Mouse (Mus musculus): ENCODE results near the gene Afm.
A peak's percentile ranks its signal among the peaks of the same experiment; 100 is the strongest.

Gene Afm

GRCm38 (mm10) chr5:90518356-90519100 lies at the start of gene Afm:
Afm (plus strand) TSS chr5:90518932.
- DNase-seq (ENCODE audit: low spot score in 2 of 2): no peak

DNA sequence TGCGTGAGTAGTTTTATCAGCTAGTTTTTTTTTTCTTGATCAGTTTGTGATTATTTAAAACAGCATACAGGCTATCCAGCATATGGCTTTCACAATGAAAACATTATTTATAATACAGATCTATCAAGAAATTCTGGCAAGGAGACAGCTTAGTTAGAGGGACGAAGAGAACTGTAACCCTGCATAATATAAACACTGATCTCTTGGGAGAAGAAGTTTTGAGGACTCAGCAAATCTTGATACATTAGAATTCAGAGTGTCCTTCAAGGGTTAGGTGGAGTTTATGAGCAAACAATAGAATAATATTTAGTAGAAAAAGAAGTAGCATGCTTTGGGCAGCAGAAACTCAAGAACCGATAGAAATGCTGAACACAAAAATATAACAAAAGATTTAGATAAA lies 47.9 kb upstream of the Afm start:
- DNase-seq (ENCODE audit: low spot score in 2 of 2): no peak

DNA sequence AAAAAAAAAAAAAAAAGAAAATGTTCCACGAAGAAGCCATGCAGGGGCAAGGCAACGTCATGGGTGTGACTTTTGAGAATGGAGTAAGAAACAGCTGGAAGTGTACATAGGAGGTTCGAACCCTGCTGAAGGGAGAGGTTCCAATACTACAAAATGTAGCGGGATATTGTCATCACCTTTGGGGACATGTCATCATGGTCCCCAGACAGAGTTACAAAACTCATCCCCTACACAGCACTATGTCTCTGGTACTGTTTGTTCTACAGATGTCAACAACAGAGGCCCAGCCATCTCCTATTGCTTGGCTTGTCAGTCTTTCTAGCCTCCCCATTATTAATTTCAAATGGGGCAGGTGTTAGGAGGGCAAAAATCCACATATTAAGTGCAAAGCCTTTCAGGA lies 44.8 kb upstream of the Afm start:
- no peak for DNase-seq (ENCODE audit: low spot score in 2 of 2)

- DNase-seq (ENCODE audit: low spot score in 2 of 2): no peak
Observed at GRCm38 (mm10) chr5:90474369-90474768, 44.4 kb upstream of the Afm start.

- no peak for DNase-seq (ENCODE audit: low spot score in 2 of 2)
Observed at GRCm38 (mm10) chr5:90476741-90477140, 42.0 kb upstream of the Afm start.

GRCm38 (mm10) chr5:90477308-90478140 lies 41.2 kb upstream of the Afm start:
- DNase-seq (ENCODE audit: low spot score in 2 of 2): no peak

GRCm38 (mm10) chr5:90478886-90479285 lies 39.8 kb upstream of the Afm start:
- DNase-seq (ENCODE audit: low spot score in 2 of 2): no peak

DNA sequence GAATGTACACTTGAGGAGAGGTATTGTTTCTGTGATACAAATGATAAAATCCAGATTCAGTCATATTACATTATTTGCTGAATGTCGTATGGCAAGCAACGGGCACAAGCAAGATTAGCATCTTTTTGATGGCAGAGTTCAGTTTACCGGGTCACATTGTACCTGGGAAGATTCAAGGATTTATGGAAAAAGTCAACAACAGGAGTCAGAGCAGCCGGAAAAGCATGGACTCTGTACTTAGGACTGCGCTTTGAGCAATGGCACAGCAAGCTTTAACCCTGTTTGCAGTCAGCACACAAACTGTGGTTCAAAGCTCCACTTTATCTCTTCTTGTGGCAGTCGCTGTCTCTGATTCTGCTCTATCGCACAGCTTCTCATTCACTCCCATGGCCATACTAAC lies 33.1 kb upstream of the Afm start:
- no peak for DNase-seq (ENCODE audit: low spot score in 2 of 2)

GRCm38 (mm10) chr5:90488323-90488722 lies 30.4 kb upstream of the Afm start:
- DNase-seq (ENCODE audit: low spot score in 2 of 2): no peak

GRCm38 (mm10) chr5:90490518-90490917 lies 28.2 kb upstream of the Afm start, which contains the start of gene Afp:
Afp (plus strand) TSS chr5:90490737.
- DNase-seq (ENCODE audit: low spot score in 2 of 2): no peak

DNA sequence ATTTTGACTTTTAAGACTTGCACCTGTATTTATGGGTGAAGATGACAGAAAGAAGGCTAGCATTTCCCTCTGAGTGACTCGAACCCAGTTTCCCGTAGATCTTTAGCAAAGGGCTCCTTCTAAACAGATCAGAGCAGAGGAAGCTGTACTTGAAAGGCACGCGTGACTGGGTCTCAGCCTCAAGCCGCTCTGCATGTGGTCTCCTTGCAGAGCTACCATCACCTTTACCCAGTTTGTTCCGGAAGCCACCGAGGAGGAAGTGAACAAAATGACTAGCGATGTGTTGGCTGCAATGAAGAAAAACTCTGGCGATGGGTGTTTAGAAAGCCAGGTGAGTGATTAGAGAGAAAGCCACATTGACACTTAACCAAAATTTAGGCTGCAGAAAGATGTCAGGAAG lies 26.3 kb upstream of the Afm start:
- DNase-seq (ENCODE audit: low spot score in 2 of 2): no peak

DNA sequence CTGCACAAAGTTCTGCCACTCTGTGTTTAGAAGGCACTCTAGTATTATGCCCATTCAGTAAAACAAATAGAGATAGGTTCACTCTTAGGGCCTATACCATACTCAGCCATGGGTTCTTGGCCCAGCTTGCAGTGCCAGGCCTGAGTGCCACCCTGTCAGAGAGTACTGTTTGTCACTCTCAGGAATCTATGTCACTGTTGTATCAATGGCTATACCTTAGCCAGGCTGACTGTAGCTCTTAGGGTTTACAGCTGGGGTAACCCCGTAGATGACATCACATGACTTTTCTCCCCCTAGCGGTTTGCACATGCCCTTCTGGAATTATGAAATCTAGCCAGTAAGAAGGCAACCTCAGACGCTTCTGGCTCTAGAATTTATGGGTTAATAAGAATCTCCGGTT lies 24.4 kb upstream of the Afm start:
- no peak for DNase-seq (ENCODE audit: low spot score in 2 of 2)

DNA sequence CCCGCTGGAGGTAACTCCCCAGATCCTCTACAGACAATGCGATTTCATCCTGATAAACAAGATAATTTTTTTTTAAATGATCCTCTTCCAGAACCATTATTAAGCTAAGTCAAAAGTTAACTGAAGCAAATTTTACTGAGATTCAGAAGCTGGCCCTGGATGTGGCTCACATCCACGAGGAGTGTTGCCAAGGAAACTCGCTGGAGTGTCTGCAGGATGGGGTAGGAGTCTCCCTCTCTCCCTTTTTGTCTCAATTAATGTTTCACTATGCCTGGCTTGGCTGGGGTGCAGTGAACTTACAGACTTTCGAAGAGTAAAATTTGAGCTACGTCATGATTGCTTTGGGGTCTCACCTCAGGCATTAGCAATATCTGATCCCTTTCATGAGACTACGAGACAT lies 19.2 kb upstream of the Afm start:
- peak in 1 of 2 experiments; percentile 40 for DNase-seq (ENCODE audit: low spot score in 2 of 2)

GRCm38 (mm10) chr5:90500714-90501113 lies 18.0 kb upstream of the Afm start:
- DNase-seq (ENCODE audit: low spot score in 2 of 2): peak; percentile 86 to 88

DNA sequence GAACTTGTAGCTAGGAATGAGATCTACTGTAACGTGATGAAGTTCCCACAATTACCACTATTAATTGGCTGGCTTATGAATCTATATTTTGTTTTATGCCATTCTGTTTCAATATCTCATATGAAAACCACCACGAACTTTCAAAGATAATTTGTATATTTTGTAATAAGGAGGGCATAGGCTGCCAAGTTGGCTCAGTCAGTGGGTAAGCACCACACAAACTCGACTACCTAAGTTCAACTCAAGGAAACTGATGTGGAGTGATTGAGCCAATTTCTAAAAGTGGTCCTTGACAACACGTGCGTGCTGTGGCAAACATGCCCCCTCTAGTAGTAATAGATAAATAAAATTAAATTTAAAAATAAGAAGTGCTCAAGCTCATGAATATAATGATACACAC lies 17.0 kb upstream of the Afm start:
- DNase-seq (ENCODE audit: low spot score in 2 of 2): no peak

DNA sequence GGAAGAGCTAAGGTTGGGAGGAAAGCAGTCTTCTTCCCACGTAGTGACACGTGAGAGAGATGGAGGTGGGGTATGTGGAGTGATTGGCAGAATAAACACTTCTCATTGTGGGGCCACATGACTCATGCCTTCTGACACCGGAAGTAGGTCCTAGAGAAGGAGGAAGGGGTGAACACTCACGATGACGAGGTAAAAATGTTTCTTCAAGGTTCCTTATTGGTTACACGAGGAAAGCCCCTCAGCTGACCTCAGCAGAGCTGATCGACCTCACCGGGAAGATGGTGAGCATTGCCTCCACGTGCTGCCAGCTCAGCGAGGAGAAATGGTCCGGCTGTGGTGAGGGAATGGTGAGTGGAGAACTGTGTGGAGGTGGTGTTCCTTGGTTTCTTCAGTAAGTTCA lies 14.0 kb upstream of the Afm start:
- DNase-seq (ENCODE audit: low spot score in 2 of 2): no peak

DNA sequence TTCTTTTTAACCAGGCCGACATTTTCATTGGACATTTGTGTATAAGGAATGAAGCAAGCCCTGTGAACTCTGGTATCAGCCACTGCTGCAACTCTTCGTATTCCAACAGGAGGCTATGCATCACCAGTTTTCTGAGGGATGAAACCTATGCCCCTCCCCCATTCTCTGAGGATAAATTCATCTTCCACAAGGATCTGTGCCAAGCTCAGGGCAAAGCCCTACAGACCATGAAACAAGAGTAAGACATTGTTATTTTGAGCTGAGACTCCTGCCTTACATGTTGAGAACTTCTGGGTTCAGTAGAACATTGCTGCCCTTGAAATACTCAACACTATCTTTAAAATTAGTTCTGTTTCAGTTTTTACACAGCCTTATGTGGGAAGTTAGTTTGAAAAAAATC lies 12.2 kb upstream of the Afm start:
- DNase-seq (ENCODE audit: low spot score in 2 of 2): no peak

DNA sequence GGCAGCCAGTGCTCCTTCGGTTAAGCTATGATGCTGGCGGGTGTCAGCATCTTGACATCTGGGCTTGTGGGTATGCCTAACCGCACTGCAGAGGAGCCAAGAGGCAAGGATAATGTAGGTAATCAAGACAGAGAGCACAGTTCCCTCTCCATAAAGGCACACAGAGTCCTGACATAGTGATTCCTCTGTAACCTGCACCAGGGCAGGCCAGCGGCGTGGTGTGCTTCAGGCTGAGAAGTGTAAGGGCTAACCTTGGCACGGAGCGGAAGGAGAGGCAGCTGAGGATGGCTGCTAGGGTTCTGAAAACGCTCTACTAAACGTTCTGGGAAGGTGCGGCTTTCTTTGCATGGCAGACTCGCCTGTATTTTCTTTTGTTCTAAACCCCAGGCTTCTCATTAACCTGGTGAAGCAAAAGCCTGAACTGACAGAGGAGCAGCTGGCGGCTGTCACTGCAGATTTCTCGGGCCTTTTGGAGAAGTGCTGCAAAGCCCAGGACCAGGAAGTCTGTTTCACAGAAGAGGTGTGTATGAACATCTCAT lies 11.3 kb upstream of the Afm start:
- no peak for DNase-seq (ENCODE audit: low spot score in 2 of 2)

DNA sequence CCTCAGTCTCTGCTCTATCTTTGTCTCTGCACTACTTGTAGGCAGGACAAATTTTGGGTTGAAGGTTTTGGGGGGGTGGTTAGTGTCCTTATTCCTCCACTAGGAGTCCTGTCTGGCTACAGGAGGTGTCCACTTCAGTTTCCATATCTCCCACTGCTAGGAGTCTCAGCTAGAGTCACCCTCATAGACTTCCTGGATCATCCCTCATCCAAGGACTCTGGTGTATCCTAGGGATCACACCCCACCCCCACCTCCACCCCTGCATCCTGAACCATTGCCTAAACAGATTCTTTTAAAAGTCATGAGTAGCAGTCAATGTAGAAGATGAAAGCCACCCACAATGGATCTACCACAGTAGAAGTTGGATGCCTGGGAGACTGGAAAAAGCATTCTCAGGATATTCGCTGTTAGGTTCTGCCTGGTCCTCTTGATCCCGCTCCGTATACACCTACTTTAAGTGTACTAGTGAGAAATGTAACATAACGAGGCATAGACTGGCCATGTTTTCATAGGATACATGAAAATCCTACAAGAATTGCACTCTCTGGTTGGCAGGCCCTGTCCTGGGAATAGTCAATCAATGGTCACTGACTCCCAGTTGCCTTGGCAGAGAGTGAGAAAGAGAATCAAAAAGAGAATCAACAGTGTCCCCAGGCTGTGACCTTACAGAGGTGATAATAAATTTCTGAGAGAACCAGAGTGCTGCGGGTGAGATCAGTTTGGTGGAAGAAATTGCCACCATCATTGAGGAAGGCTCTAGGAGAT lies 8.7 kb upstream of the Afm start:
- DNase-seq (ENCODE audit: low spot score in 2 of 2): no peak

- no peak for DNase-seq (ENCODE audit: low spot score in 2 of 2)
Observed at GRCm38 (mm10) chr5:90512288-90512955, 6.3 kb upstream of the Afm start.

- DNase-seq (ENCODE audit: low spot score in 2 of 2): no peak
Observed at GRCm38 (mm10) chr5:90515561-90515960, 3.2 kb upstream of the Afm start.

DNA sequence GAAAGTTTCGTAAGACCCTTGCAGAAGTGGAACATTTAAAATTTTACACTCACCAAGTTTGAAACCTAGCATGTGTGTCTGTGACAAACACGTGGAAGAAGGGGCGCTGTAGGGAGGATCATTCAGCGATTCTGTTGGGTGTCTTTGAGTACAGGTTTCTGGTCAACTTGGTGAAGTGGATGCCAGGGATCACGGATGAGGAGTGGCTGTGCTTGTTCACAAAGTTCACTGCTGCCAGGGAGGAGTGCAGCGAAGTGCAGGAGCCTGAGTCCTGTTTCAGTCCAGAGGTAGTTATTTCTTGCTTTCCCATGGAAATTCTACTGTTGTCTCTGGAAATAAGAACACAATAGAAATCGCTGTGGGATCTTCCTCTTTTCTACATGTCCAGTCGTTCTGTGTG lies 32.5 kb downstream of the Afm start:
- DNase-seq (ENCODE audit: low spot score in 2 of 2): no peak
